Mouse (Mus musculus): ENCODE results near the gene Tomm20.

DNA sequence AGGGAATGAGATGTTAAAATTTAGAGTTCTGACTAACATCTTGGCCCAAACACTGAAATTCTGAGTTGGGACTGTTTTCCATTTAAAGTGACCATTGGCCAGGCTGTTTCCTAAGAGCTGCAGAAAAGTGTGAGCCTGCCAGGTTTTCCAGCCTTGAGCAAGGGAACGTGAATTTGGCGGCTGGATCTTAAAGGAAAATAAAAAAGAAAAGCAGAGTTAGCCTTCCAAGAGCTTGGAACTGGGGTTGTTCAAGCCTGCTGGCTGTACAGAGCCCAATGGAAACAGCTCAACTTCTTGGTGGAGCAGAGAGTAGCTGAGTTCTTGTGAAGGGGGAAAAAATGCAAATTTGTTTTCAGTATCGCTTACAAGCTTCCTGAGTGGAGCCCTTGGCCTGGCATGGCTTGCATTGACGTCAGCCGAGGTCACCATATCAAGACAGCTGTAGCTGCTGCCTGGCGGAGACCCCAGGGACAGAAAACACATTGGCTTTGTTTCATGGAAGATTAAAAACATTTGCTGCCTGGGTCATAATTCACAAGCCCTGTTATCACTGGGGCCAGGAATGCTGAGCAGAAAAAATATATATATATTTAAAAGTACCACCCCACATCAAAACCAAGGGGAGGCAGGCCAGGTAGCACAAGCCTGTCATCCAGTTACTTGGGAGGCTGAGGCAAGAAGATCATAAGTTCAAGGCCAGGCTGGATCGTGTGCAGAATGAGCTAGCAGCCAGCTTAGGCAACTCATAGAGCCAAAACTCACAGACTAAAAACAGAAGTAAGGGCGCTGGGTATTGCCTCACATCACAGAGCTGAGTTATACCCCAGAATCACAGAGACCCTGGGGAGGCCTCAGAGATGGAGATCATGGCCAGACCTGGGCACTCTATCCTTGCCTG, 58.7 kb downstream of the Tomm20 start:
- no peak for TF ChIP-seq POLR2A (IDR thresholded peaks at IDR 0.05; ENCODE audit: extremely low read depth, insufficient read depth, low read length)
- no peak for TF ChIP-seq CTCF (IDR thresholded peaks at IDR 0.05; ENCODE audit: low read depth, low read length)
